Comparison of ENCODE assay signal across 9 mouse cellular contexts in the genomic region with DNA sequence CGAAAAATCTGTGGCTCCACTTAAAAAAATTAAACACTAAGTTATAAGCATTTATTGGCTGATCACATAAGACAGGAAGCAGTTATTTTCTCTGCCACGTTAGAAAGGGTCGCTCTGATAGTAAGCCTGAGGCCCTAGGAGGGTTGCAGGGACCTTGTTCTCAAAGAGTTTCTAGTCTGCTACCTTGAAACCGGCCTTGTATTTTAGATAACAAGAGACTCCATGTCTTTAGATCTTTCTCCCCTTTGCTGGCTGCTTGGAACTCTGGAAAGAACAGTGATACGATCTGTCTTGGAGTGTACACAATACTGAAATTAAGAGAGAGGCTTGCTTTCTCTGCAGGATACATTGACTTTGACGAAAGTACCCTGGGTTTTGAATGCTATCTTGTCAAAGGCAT. TPM values are rescaled to one million over a fixed set of nuclear protein-coding genes. Genes with fewer than 3 reads are reported as not detected.
A peak's percentile ranks its signal among the peaks of the same experiment; 100 is the strongest.
DNase-seq lines count a peak whose midpoint lies in the region; ATAC-seq and TF ChIP-seq lines count a peak whose summit lies in the region.
"Had no signal": no experiment of that assay in that cellular context is flagged by ENCODE, and none has a peak within 500 bp of the region (broad histone marks: within the 10 kb centered on the region; RNA-seq: fewer than 3 reads in every experiment).

No protein-coding gene starts in this region.

- ATAC-seq in heart, embryonic 15.5 days (replicated peaks; ENCODE audit: insufficient number of reproducible peaks, insufficient read depth, low FRiP score, low read depth), result no peak
- no peak for ATAC-seq in hindbrain, embryonic 15.5 days (ENCODE audit: low FRiP score, low read depth)
- no peak for ATAC-seq in midbrain, embryonic 13.5 days

- no peaks in the 10 kb centered on the region for H3K9me3 ChIP-seq in heart, embryonic 15.5 days (replicated peaks)
- H3K9me3 ChIP-seq in hindbrain, embryonic 15.5 days, result no peaks in the 10 kb centered on the region
- H3K9me3 ChIP-seq in midbrain, embryonic 13.5 days, result no peaks in the 10 kb centered on the region

- 51% methylated on average over 6 of the region's 6 CpGs for WGBS in heart, embryonic 15.5 days
- 28% methylated on average over 6 of the region's 6 CpGs for WGBS in bone marrow, adult 2 months
- 36% methylated on average over 6 of the region's 6 CpGs for WGBS in hindbrain, embryonic 15.5 days
- WGBS in midbrain, embryonic 13.5 days, result 45% methylated on average over 6 of the region's 6 CpGs

- H3K9ac ChIP-seq in heart, embryonic 15.5 days, result no peak overlapping the region
- H3K9ac ChIP-seq in hindbrain, embryonic 15.5 days, result peak overlapping the region; percentile 78
- peak overlapping the region; percentile 88 for H3K9ac ChIP-seq in midbrain, embryonic 13.5 days (replicated peaks)

- no peak for TF ChIP-seq POLR2A in bone marrow, adult 2 months (IDR thresholded peaks at IDR 0.05; ENCODE audit: borderline replicate concordance, control insufficient read depth, low read depth, low read length)

- DNase-seq in heart, adult 9 months (ENCODE audit: low spot score in 2 of 2), result no peak
- DNase-seq in cerebellum, adult 9-10 months, result no peak
- DNase-seq in adrenal gland, adult 18-20 months (ENCODE audit: low spot score in 2 of 2), result no peak
- DNase-seq in yolk sac, embryonic 10.5 days (ENCODE audit: low spot score), result no peak

- peaks cover 9% of the 10 kb centered on the region for H3K4me1 ChIP-seq in heart, embryonic 15.5 days (replicated peaks)
- no peaks in the 10 kb centered on the region for H3K4me1 ChIP-seq in bone marrow, adult 2 months (ENCODE audit: control insufficient read depth, insufficient read depth, low read length)
- H3K4me1 ChIP-seq in hindbrain, embryonic 15.5 days (replicated peaks), result peaks cover 28% of the 10 kb centered on the region
- peaks cover 29% of the 10 kb centered on the region for H3K4me1 ChIP-seq in midbrain, embryonic 13.5 days (replicated peaks)

- no peak for TF ChIP-seq CTCF in bone marrow, adult 2 months (IDR thresholded peaks at IDR 0.05; ENCODE audit: control insufficient read depth, insufficient read depth, low read length)

- H3K4me3 ChIP-seq in heart, embryonic 15.5 days, result peak overlapping the region; percentile 72
- peak overlapping the region; percentile 76 for H3K4me3 ChIP-seq in bone marrow, adult 2 months (replicated peaks; ENCODE audit: control insufficient read depth, low read depth, low read length)
- peak overlapping the region; percentile 89 for H3K4me3 ChIP-seq in hindbrain, embryonic 15.5 days
- peak overlapping the region; percentile 82 for H3K4me3 ChIP-seq in midbrain, embryonic 13.5 days (replicated peaks)

- H3K27ac ChIP-seq in heart, embryonic 15.5 days, result no peak overlapping the region
- no peak overlapping the region for H3K27ac ChIP-seq in bone marrow, adult 2 months (ENCODE audit: control insufficient read depth, insufficient read depth, low read depth, low read length, poor library complexity)
- peak overlapping the region; percentile 90; the same call in 1 of the 2 replicates for H3K27ac ChIP-seq in hindbrain, embryonic 15.5 days (replicated peaks)
- peak overlapping the region; percentile 88 for H3K27ac ChIP-seq in midbrain, embryonic 13.5 days

- peak overlapping the region; percentile 81 for H3K4me2 ChIP-seq in heart, embryonic 15.5 days
- peak overlapping the region; percentile 93 for H3K4me2 ChIP-seq in hindbrain, embryonic 15.5 days
- H3K4me2 ChIP-seq in midbrain, embryonic 13.5 days (replicated peaks), result peak overlapping the region; percentile 91

- no peaks in the 10 kb centered on the region for H3K36me3 ChIP-seq in heart, embryonic 15.5 days
- no peaks in the 10 kb centered on the region for H3K36me3 ChIP-seq in hindbrain, embryonic 15.5 days
- H3K36me3 ChIP-seq in midbrain, embryonic 13.5 days, result no peaks in the 10 kb centered on the region

- H3K27me3 ChIP-seq in heart, embryonic 15.5 days, result no peaks in the 10 kb centered on the region
- H3K27me3 ChIP-seq in hindbrain, embryonic 15.5 days, result no peaks in the 10 kb centered on the region
- peaks cover 16% of the 10 kb centered on the region for H3K27me3 ChIP-seq in midbrain, embryonic 13.5 days

RNA-seq across cellular contexts. Expression of a gene that starts 0.9 kb away (rescaled TPM):
- 10.2 and 14.3 TPM in 2 replicates for polyA plus RNA-seq in heart, embryonic 15.5 days (2015; fragmentation: Nextera tagmentation; extraction: Ambion mirVana)
- polyA plus RNA-seq in bone marrow, adult 2 months (2011; ENCODE audit: insufficient read depth, insufficient read length, low replicate concordance, missing spikeins), result 103 and 178 TPM in 2 replicates
- polyA plus RNA-seq in hindbrain, embryonic 15.5 days (2015; fragmentation: Nextera tagmentation; extraction: Ambion mirVana), result 3.6 and 6.8 TPM in 2 replicates
- polyA plus RNA-seq in midbrain, embryonic 13.5 days (2015; fragmentation: Nextera tagmentation; extraction: Ambion mirVana), result 2.7 and 3.4 TPM in 2 replicates
- 10 to 100 TPM; 17.3 to 46.7 TPM for total RNA-seq in adrenal gland, adult 18-20 months (2021)

RNA-seq across cellular contexts. Expression of a gene that starts 0.9 kb away (rescaled TPM):
- 9.2 and 11.7 TPM in 2 replicates for polyA plus RNA-seq in heart, embryonic 15.5 days (2015; fragmentation: Nextera tagmentation; extraction: Ambion mirVana)
- polyA plus RNA-seq in bone marrow, adult 2 months (2011; ENCODE audit: insufficient read depth, insufficient read length, low replicate concordance, missing spikeins), result 28.7 and 38.2 TPM in 2 replicates
- 100 and 112 TPM in 2 replicates for polyA plus RNA-seq in hindbrain, embryonic 15.5 days (2015; fragmentation: Nextera tagmentation; extraction: Ambion mirVana)
- polyA plus RNA-seq in midbrain, embryonic 13.5 days (2015; fragmentation: Nextera tagmentation; extraction: Ambion mirVana), result 67.0 and 74.1 TPM in 2 replicates
- 10 to 100 TPM; 14.7 to 16.9 TPM for total RNA-seq in adrenal gland, adult 18-20 months (2021)

RNA-seq across cellular contexts. Expression of a gene that starts 55.4 kb away (rescaled TPM):
- 0.58 and 0.72 TPM in 2 replicates for polyA plus RNA-seq in heart, embryonic 15.5 days (2015; fragmentation: Nextera tagmentation; extraction: Ambion mirVana)
- not detected in 2 replicates for polyA plus RNA-seq in bone marrow, adult 2 months (2011; ENCODE audit: insufficient read depth, insufficient read length, low replicate concordance, missing spikeins)
- 0.33 TPM in 1 of 2 replicates, not detected in the other for polyA plus RNA-seq in hindbrain, embryonic 15.5 days (2015; fragmentation: Nextera tagmentation; extraction: Ambion mirVana)
- 0.20 and 0.23 TPM in 2 replicates for polyA plus RNA-seq in midbrain, embryonic 13.5 days (2015; fragmentation: Nextera tagmentation; extraction: Ambion mirVana)
- total RNA-seq in adrenal gland, adult 18-20 months (2021), result not detected
- total RNA-seq: neutrophil, adult 5-6 weeks had no signal

Comparison
In these comparisons a context has a peak if more than half of its experiments do, and no peak if none do; other contexts are left out.
1. H3K27ac ChIP-seq: peak in hindbrain, embryonic 15.5 days (single experiment) and midbrain, embryonic 13.5 days (single experiment); none in heart, embryonic 15.5 days (single experiment) and bone marrow, adult 2 months (single experiment).
2. Peak in every context shown above with its lines, with median percentiles within 50 percentile points of each other: H3K4me2 ChIP-seq and H3K4me3 ChIP-seq.